Mouse (Mus musculus): ENCODE measurements around the gene Otos.

Gene Otos

GRCm38 (mm10) chr1:92648673-92649072 is at the start of gene Otos:
Gene Otos, minus strand, starts transcription at chr1:92648841.
- 25% methylated on average over 8 of the region's 8 CpGs for WGBS

DNA sequence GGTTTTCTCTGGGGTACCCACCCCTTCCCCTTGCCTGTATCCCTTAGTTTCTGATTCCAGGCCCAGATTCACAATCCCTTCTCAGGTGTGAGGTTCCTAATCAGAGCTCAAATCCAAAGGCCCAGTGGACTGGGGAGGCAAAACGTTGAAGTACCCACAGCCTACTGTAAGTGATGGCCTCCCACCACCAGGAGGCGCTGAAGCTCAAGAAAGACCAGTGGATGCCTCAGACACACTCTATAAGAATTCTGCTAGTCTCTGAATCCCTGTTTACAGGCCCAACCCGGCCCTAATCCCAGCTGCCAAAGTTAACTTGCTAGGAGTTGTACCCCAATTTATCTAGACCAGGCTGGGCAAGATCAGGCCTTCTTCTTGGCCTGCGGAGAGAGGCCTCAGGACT is 48.2 kb upstream of the Otos start:
- WGBS = 35% methylated on average over 4 of the region's 4 CpGs

GRCm38 (mm10) chr1:92695751-92696150 is 47.1 kb upstream of the Otos start:
- 87% methylated on average over 5 of the region's 5 CpGs for WGBS

DNA sequence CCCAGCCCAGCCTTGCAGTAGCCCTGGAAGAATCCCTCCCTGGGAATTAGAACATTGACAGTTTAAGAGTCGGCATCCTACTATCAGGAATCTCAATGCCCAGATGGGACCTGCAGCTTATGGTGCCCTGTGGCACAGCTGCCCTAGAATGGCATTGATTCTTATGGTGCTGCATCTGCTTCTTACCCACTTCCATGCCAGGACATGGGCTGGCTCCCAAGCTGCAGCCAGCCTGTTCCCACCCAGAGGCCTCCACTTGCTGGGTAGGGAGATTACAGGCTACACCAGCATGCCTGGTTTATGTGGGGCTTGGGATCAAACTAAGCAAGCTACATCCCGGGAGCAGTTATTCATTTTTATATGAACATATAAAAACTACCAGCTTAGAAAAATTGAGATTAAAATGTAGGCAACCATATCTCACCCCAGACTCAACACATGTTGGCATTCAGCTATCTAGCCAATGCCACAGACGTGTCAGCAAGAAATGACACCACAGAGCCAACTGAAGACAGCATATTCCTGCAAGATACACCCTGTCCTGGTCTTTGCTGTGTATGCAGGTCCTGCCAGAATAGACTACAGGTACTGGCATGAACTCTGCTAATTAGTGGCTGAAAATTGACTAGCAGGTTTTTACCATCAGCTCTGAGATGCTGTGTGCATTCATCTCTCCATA is 42.7 kb upstream of the Otos start:
- 82% methylated on average over 3 of the region's 3 CpGs for WGBS

DNA sequence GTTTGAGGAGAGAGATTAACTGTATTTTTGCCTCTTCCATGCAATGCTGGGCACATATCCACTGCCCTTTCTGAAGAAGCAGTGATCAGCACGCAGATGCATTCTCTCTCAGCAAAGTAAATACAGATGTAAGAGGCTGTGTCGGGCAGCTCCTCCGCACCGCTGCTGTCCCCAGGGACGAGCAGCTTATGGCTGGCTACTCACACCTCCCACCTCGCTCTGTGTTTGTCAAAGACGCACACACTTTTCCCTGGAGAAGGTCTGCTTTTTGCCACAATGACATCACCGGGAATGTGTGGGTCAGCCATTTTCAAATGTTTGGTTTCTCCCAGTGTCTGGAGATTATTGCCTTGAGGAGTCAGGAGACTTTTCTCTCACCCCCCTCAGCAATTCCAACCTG is 38.4 kb upstream of the Otos start:
- whole genome bisulfite sequencing = 53% methylated on average over 8 of the region's 8 CpGs

DNA sequence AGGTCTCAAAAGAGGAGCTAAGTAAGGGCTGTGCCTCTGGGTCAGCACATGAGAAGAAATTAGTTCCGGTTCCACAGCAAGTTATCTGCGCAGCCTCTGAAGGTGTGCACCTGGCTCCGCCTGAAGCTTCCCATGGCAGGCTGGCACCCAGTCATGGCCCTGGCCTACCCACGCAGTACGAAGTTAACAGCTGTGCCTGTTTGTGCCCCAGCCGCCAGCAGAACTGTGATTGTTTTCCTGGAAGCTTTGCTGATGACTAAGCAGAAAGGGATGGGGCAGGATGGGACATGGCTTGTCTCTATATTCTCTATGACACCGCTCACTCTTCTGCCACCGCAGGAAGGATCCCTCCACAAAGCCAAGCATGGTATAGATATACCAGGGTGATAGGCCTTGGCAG is 34.5 kb upstream of the Otos start:
- 62% methylated on average over 8 of the region's 8 CpGs for WGBS

DNA sequence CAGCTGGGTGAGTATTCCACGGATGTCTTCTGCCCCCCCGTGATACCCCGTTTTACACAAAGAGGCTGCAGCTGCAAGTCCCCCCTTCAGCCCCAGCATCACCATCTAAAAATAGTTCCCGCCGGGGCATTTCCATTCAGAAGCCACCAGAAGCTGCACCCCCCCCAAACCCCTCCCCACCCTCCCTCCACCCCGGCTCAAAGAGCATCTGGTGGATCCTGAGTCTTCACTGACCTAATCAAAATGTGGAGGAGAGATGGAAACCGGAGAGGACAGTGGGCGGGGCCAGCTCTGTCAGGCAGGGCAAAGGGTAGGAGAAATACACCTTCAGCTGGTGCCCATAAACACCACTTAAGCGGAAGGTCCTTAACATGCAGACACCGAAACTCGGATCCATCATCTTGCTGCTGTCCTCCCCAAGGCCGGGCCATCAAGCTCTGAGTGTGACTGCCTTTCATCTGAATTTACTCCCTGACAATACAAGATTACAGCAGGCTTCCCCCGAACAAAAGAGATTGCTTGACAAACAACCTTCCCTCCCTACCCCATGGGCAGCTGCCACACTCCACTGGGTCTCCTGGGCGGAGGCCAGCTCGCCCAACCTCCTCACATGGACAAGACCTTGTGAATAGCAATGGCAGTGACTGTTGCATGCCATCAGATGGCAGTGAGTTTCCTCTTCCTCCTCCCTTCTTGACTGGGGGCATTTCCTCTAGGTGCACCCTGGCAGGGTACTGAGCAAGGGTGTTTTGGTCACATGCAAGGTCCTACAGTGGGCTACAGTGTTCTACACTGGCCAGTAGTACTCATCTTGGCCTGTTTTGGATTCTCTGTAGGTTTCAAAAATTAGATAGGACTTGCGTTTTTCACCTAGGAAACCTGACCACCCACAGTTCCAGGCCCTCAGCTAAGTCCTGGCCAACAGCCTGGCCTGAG is 32.3 kb upstream of the Otos start:
- 50% methylated on average over 16 of the region's 16 CpGs for WGBS

GRCm38 (mm10) chr1:92678757-92679156 is 30.1 kb upstream of the Otos start:
- WGBS = 87% methylated on average over 5 of the region's 5 CpGs

- WGBS = 88% methylated on average over 3 of the region's 3 CpGs
Observed at GRCm38 (mm10) chr1:92676676-92676975, 28.0 kb upstream of the Otos start.

DNA sequence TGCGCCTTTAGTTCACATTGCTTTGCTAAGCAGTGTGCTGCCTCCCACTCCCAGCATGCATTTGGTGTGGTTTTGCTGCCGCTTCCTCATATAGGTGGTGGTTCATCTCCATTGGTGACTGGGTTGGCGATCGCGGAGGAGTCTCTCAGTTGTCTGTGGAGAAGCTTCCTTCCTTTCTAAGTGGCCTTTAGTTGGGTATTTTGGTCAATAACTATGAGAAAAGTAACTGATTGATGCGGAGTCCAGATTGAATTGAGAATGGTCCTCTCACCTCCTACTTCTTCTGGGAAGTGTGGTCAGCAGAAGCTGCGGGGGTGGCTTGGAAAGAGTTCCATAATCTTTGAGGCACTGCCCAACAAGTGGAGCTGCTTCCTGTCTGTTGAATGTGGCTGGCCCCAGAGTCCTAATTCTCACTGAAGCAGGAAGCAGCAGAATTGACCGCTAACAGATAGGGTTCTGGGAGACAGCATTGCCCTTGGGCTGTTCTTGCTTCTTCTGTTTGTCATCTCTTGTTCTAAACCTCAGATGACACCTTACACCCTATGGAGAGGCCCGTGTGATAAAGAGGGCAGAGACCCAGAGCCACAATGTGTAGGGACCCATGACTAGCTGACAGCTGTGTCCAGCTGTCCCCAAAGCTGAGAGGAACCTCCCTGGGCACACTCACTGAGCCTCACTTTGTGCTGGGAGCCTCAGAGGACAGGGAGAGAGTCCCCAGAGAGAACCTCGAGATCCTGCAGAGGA is 27.5 kb upstream of the Otos start:
- 62% methylated on average over 10 of the region's 10 CpGs for WGBS

GRCm38 (mm10) chr1:92673258-92673782 is 24.7 kb upstream of the Otos start:
- 78% methylated on average over 5 of the region's 5 CpGs for WGBS

DNA sequence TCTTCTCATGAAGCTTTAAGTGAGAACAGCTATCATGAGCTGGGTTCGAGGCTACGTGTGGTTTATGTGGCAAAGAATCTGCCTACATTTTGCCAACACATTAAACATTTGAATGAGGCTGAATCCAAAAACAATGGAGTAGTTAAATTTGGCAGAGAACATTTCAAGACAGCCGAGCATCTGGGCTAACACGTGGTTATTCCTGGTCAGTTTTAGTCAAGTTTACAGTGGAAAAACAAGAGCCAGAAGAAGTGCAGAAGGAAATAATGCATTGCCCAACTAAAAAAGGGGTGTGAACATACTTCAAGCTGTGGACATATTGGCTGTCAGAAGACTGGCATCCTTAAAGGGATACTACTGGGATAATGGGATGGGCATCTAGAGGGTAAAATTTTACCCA is 22.7 kb upstream of the Otos start:
- 43% methylated on average over 4 of the region's 4 CpGs for WGBS

DNA sequence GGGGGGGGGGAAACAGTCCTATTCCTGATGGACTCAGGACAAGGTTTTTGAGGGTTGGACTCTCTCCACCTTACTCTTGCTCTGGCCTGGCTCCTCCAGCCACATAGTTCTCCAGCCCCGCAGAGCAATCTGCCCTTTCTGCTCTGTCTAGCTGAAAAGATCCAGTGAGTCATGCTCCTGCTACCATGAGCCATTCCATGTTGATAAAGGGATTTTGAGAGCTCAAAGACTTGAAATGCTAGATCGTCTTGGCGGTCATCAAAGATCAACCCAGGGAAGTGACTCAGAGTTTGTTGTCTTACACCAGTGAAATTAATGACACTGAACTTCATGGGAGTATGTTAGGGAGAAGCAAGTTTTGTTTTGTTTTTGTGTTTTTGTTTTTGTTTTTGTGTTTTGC is 20.8 kb upstream of the Otos start:
- WGBS = 99% methylated on average over 3 of the region's 3 CpGs

DNA sequence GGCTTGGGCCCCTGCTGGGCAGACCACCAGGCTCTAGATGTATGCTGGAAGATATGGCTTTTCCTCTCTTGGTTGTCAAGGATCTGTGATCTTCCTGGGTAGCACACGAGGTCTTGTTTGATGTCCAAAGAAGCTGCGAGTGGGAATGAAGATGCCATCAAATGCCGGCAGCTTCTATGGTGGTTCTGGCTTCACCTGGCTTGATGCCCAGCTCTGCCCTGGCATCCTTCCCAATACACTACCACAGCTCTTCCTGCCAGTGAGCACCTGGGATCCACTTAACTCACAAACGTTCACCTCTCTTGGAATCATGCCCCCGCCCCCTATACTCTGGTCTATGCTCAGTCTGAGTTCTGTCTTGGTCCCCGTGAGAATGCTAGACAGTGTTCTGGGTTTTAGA is 18.5 kb upstream of the Otos start:
- WGBS = 65% methylated on average over 6 of the region's 6 CpGs

DNA sequence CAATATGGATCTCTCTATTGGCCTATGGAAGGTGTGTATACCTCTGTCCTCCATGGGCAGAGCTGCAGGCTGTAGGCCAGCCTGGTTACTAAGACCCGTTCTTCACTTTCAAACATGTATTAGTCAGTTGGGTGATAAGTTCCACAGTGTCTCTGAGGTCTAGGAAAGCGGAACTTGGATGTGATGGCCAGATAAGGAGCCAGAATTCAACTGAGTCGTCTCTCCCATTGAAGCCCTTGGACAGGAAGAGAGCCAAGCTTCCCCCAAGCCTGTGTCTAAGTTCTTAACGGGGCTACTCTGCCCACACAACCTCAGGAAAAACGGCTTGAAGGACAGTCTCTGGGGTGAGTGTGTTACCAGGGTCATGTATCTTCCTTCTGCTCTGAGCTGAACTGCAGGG is 10.8 kb upstream of the Otos start:
- 51% methylated on average over 5 of the region's 5 CpGs for WGBS

DNA sequence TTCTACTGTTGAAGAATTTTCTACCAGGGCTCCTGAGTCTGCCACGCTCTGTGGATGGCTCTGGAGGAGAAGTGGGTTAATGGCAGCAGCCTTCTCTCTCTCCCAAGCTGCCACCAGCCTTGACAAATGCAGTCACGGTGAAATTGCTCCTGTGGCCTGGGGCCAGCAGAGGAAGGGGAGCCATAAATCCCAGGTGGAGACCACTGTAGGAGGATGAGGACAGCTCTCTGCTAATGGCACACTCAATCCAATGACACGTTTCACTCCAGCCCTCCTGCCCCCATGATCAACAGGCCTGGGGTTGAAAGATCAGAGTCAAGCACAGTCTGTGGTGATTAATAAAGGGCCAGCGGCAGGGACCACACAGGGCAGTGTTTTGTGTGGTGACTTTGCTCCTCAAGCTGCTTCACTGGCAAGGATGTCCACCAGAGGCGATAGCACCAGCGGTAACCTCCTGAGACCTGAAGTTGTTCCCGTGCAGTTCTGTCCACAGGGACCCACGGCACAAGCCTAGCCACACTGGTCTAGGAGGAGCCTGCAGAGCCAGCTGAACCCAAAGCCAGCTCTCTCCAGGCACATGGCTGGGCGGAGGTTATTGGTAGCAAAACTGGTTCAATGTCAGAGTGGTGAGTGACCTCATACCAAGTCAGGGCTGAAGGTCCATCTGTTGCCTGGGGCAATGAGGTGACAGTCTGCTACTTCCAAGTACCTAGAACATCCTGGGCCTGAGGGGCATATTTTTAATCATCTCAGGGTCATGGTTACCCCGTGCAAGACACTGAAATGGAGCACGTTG is 8.6 kb upstream of the Otos start:
- WGBS = 89% methylated on average over 11 of the region's 11 CpGs

DNA sequence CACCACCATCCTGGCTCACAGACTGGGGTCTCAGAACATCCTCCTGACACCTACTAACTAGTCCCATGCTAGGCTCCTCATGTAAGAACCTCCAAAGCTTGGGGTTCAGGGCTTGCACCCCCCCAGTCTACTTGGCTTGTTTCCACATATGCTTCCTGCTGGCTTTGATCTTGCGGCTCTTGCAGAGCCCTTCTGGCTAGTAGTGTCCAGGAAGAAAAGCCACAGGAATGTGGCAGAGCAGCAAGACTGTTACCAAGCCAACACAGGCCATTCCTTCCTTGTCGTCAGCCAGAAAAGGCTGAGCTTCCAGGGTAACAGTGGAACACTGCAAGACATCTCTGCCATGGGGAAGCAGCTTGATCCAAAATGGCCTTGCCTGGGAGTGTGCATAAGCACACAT is 6.0 kb upstream of the Otos start:
- 63% methylated on average over 2 of the region's 2 CpGs for WGBS

DNA sequence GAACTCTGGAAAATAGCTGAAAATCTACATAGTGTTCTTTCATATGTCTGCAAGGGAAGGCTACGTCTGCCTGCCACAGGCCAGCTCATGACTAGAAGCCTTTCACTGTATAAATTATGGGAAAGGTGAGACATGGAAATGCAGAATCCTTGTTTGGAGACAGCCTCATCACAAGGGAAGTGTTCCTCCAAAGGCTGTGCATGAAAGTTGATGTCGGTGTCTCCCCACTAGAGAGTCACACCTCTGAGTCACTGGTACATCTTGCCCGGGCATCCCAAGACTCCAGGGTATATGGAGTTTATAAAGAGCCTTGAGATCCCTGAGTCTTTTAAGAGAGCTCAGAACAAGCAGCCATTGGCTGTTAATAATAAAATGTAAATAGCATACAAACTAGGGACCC is 4.5 kb upstream of the Otos start:
- 69% methylated on average over 3 of the region's 3 CpGs for WGBS

GRCm38 (mm10) chr1:92651467-92651866 is 2.8 kb upstream of the Otos start:
- 41% methylated on average over 3 of the region's 3 CpGs for WGBS

GRCm38 (mm10) chr1:92648197-92648596 is 444 bp downstream of the Otos start:
- 39% methylated on average over 10 of the region's 10 CpGs for WGBS

DNA sequence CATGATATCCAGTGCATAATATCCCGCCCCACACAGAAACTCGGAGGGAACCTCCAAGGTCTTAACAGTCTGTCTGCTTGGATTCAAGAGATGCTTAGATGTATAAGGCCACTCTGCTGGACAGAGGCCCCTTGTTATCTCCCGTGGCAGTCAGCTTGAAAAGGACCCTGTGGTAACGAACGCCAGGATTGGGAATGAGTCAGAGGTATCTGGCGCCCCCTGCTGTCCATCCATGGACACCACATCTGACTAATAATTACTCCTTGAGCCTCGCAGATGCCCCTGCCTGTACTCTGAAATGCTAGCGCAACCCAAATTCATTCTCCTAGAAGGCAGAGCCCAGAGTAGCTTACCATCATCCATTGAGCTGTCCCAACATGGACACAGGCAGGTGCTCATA is 889 bp downstream of the Otos start:
- WGBS = 7% methylated on average over 8 of the region's 8 CpGs

GRCm38 (mm10) chr1:92647026-92647425 is 1.6 kb downstream of the Otos start:
- WGBS = 79% methylated on average over 4 of the region's 4 CpGs

Data from cerebral cortex, adult 2 months (tissue).